Comparison of ENCODE assay signal across 8 mouse cellular contexts in the genomic region with DNA sequence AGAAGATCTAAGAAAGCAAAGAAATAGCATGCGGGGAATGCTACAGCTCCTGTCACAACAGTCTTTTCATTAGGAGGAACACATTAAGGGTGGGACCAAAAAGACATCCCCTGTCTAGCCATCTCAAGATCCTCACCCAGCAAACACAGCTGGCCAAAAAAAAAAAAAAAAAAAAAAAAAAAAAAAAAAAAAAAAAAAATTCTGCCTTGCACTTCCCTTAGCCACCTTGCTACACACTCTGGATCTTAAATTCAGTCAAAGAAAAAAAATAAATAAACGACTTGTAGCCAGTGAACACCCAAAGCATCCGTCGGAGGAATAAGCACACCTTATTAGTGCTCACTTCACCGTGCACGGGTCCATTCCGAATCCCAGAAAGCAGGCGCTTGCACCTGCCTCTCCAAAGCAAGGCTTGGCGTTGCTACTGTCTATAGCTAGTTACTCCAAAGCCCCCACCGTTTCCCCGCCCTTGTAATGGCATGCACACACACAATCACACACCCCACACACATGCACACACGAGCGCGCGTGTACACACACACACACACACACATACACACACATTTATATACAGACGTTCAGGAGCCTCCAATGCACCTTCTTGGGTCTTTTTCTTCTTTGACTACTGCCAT.
DNase-seq lines count a peak whose midpoint lies in the region; ATAC-seq and TF ChIP-seq lines count a peak whose summit lies in the region.
"Had no signal": no experiment of that assay in that cellular context is flagged by ENCODE, and none has a peak within 500 bp of the region (broad histone marks: within the 10 kb centered on the region; RNA-seq: fewer than 3 reads in every experiment).

No protein-coding gene starts in this region.

- peak overlapping the region; percentile 17; the same call in 1 of the 2 replicates for H3K9ac ChIP-seq in lung, embryonic 14.5 days
- peak overlapping the region; percentile 25; the same call in 1 of the 2 replicates for H3K9ac ChIP-seq in intestine, embryonic 16.5 days (ENCODE audit: low read depth, low read length)
- H3K9ac ChIP-seq: liver, embryonic 14.5 days had no signal

- DNase-seq in lung, embryonic 14.5 days, result no peak
- DNase-seq in lung, postnatal 25 days (ENCODE audit: low spot score), result no peak
- no peak for DNase-seq in gastrocnemius, postnatal 25 days
- no peak for DNase-seq in adrenal gland, postnatal 36 days

- no peak for TF ChIP-seq POLR2A in cortical plate, adult 2 months (IDR thresholded peaks at IDR 0.05; ENCODE audit: extremely low read depth, insufficient read depth, low read length)
- TF ChIP-seq POLR2A in olfactory bulb, adult 2 months (IDR thresholded peaks at IDR 0.05; ENCODE audit: insufficient read depth, low read depth, low read length), result no peak

- ATAC-seq in lung, embryonic 14.5 days (ENCODE audit: insufficient read depth), result peak; percentile 40; the same call in 1 of the 2 replicates
- ATAC-seq in intestine, embryonic 16.5 days, result peak; percentile 27

- H3K4me1 ChIP-seq in lung, embryonic 14.5 days (ENCODE audit: insufficient read depth), result peaks cover 5% of the 10 kb centered on the region; the same call in 1 of the 2 replicates
- peaks cover 5% of the 10 kb centered on the region for H3K4me1 ChIP-seq in cortical plate, adult 2 months (ENCODE audit: control insufficient read depth, insufficient read depth, low read length)
- H3K4me1 ChIP-seq in intestine, embryonic 16.5 days (ENCODE audit: control insufficient read depth, insufficient read depth, low read length), result peaks cover 10% of the 10 kb centered on the region
- H3K4me1 ChIP-seq in olfactory bulb, adult 2 months (ENCODE audit: control insufficient read depth, insufficient read depth, low read length), result peaks cover 10% of the 10 kb centered on the region

- H3K36me3 ChIP-seq in lung, embryonic 14.5 days (ENCODE audit: insufficient read depth), result no peaks in the 10 kb centered on the region
- H3K36me3 ChIP-seq in intestine, embryonic 16.5 days (ENCODE audit: control insufficient read depth, insufficient read depth, low read length), result no peaks in the 10 kb centered on the region

- WGBS in lung, embryonic 14.5 days, result 14% methylated on average over 16 of the region's 16 CpGs
- 12% methylated on average over 16 of the region's 16 CpGs for WGBS in intestine, embryonic 16.5 days
- WGBS in olfactory bulb, adult 2 months, result 5% methylated on average over 16 of the region's 16 CpGs

- no peak for TF ChIP-seq CTCF in lung, embryonic 14.5 days (IDR thresholded peaks at IDR 0.05; ENCODE audit: low read depth)
- TF ChIP-seq CTCF in cortical plate, adult 2 months (IDR thresholded peaks at IDR 0.05; ENCODE audit: extremely low read depth, insufficient read depth, low read length), result no peak
- no peak for TF ChIP-seq CTCF in olfactory bulb, adult 2 months (IDR thresholded peaks at IDR 0.05; ENCODE audit: insufficient read depth, low read depth, low read length)

- peak overlapping the region; percentile 28 for H3K4me3 ChIP-seq in lung, embryonic 14.5 days (ENCODE audit: low read depth, low read length)
- H3K4me3 ChIP-seq in cortical plate, adult 2 months (ENCODE audit: insufficient read depth, low read length), result peak overlapping the region; percentile 56
- H3K4me3 ChIP-seq in intestine, embryonic 16.5 days (ENCODE audit: low read length), result peak overlapping the region; percentile 34
- peak overlapping the region; percentile 50 for H3K4me3 ChIP-seq in olfactory bulb, adult 2 months (ENCODE audit: insufficient read depth, low read depth, low read length)

- H3K27ac ChIP-seq in lung, embryonic 14.5 days (ENCODE audit: low read depth), result no peak overlapping the region
- no peak overlapping the region for H3K27ac ChIP-seq in cortical plate, adult 2 months (ENCODE audit: insufficient read depth, low read length)
- no peak overlapping the region for H3K27ac ChIP-seq in intestine, embryonic 16.5 days (ENCODE audit: low read length)
- no peak overlapping the region for H3K27ac ChIP-seq in olfactory bulb, adult 2 months (ENCODE audit: insufficient read depth, low read depth, low read length)
- H3K27ac ChIP-seq: liver, embryonic 14.5 days had no signal

- H3K9me3 ChIP-seq in lung, embryonic 14.5 days (ENCODE audit: low read depth, low read length), result no peaks in the 10 kb centered on the region
- H3K9me3 ChIP-seq in intestine, embryonic 16.5 days (ENCODE audit: control insufficient read depth, low read length), result no peaks in the 10 kb centered on the region

- H3K4me2 ChIP-seq in lung, embryonic 14.5 days, result peak overlapping the region; percentile 67
- peak overlapping the region; percentile 70 for H3K4me2 ChIP-seq in intestine, embryonic 16.5 days (ENCODE audit: low read depth, low read length)

- H3K27me3 ChIP-seq in lung, embryonic 14.5 days (ENCODE audit: insufficient read depth, low read length), result no peaks in the 10 kb centered on the region
- no peaks in the 10 kb centered on the region for H3K27me3 ChIP-seq in intestine, embryonic 16.5 days (replicated peaks; ENCODE audit: control insufficient read depth, insufficient read depth, low read length)
